Mouse (Mus musculus) layer of hippocampus, adult 11-12 months (tissue): ENCODE measurements at regions not wholly inside any gene's neighbourhood (a gene's known extent, or its start where the extent isn't known, plus 50 kb on each side); places are given as distances from the start of the nearest gene placed in this dataset.

Source experiments
- DNase-seq: peaks from one replicate; pipeline ENCODE4 v3.0.0; 2022; ENCODE audit warnings: low spot score

DNA sequence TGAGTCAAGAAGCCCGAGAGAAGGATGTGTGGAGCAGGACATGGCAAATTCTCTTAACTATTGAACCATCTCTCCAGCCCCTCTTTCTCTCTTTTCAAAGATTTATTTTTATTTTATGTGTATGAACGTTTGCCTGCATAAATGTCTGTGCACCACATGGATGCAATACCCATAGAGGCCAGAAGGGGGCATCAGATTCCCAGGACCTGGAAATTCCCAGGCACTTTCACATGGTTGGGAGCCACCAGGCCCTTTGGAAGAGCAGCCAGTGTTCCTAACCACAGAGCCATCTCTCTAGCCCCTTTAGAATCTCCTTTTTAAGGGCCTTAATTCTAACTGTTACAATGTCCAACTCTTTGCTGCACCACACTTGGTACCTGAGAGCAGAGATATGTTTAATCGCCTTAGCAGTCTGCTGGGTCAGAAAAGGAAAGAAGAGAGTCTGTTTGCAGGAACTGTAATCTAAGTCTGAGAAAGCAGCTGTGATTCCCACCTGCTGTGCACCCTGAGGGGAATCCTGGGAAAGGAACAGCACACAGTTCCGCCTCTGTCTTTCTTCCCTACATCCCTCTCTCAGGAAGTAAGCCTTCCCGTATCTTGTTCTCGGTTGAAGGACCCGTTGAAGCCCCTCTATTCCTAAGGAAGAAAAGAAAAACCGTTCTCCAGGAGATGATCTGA, 186.8 kb downstream of the Katnal1 start:
- DNase-seq: no peak

DNA sequence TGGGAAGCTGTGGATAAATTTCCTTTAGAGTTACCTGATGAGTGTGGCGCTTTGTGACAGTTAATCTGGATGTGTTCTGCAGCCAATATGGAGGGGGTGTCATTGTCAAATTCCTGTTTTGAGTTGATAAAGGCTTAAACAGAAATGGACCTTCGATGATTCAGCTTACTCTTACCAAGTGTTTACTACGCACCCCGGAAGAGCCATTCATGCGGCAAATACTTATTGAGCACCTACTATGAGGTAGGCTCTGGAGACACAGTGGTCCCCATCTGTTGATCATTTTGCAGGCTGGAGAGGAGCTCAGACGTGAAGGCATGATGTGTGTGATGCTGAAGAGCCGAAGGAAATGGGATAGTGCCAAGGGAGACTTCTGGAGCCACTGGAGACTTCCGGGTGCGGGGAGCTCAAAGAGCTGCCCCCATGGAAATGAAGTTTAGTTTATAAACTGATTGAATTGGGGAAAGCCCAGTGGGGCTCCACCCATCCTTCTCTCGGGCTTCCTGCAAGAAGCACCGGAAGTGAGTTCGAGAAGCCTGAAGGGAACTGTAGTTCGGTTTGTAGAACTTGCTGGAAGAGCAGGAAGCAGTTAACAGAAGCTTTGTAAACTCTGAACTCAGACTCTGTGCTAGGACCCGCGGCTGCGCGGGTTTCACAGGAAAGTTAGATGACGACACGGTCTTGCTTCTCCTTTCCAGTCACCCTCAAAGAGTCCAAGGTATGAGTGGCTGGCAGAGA, 187.7 kb downstream of the Katnal1 start:
- DNase-seq: no peak

- peak; percentile 28 for DNase-seq
These were observed 188.0 kb upstream of the Ubl3 start for GRCm38 (mm10) chr5:148740366-148741266.

- DNase-seq: no peak
These were observed 187.1 kb upstream of the Ubl3 start for GRCm38 (mm10) chr5:148739672-148740071.

DNA sequence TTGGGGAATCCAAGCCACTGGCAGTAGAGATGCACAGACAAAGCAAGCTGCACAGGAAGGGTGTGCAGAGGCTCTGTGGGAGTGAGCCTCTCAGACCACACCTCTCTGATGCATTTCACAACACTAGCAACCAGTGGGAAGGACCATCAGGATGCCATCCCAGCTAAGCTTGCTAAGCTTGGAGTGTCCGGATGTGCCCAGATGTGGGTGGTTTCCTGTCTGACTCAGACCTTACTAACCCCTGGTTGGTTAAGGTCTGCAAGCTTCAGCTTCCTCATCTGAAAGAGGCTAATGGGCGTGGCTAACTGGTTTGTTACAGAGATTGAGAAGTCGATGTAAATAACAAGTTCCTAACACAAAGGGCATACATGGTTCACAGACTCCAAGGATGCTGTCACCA, 186.6 kb upstream of the Ubl3 start:
- DNase-seq: no peak

- DNase-seq: no peak
These were observed 177.0 kb upstream of the Ubl3 start for GRCm38 (mm10) chr5:148729541-148729940.

GRCm38 (mm10) chr5:148728492-148728891, 175.9 kb upstream of the Ubl3 start:
- no peak for DNase-seq

DNA sequence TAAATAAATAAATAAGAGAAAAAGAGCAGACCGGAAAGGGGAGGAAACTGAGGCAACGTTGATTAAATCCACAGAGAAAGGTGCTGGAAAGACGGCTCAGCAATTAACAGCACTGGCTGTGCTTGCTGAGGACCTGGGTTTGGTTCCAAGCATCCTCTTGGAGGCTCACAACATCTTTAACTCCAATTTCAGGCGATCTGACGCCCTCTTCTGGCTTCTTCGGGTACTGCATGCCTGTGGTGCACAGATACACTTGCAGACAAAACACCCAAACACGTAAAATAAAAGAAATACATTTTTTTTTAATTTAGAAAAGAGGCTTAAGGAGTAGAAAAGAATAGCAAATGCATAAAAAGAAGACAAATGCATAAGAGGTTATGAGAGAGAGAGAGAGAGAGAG, 173.9 kb upstream of the Ubl3 start:
- DNase-seq: no peak

DNA sequence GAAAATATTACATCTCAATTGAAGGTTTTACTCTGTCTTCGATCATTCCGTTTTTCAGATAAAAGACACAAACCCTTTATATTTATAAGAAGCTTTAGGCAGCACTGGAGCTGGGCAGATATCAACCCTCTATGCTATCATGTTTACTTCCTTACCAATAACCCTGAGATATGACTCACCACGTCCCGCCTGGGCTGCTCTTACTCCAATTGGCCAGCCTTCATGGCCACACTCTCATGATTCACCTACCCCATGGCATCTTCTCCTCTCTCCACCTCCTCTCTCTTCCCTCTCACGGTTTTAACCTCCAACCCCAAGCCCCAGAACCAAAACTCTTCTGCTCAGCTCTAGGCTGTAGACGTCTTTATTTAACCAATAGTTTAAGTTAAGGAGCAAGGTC, 171.9 kb upstream of the Ubl3 start:
- no peak for DNase-seq

DNA sequence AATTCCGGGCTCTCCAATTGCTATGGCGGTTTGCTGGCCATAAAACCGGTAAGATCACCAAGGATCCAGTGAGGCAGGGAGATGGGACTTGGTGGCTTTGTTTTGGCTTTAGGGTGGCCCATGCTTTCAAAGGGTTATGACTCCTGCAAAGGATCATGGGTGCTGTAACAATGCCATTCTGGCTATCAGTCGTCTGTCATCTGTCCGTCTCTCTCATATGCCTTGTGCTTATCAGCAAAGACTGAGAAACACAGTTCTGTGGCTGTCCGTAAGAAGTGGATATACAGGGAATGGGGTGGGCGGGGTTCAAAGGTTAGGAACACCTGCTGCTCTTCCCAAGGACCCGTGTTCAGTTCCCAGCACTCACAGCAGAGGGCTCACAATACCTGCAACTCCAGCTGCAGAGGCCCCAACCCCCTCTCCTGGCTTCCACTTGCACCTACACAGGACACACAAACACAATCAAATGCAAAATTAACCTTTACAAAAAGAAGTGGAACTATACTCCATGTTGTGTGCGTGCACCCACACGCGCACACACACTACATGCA, 171.2 kb upstream of the Ubl3 start:
- DNase-seq: no peak

GRCm38 (mm10) chr5:148720604-148721003, 168.0 kb upstream of the Ubl3 start:
- DNase-seq: no peak

GRCm38 (mm10) chr5:148716633-148717032, 164.0 kb upstream of the Ubl3 start:
- no peak for DNase-seq

DNA sequence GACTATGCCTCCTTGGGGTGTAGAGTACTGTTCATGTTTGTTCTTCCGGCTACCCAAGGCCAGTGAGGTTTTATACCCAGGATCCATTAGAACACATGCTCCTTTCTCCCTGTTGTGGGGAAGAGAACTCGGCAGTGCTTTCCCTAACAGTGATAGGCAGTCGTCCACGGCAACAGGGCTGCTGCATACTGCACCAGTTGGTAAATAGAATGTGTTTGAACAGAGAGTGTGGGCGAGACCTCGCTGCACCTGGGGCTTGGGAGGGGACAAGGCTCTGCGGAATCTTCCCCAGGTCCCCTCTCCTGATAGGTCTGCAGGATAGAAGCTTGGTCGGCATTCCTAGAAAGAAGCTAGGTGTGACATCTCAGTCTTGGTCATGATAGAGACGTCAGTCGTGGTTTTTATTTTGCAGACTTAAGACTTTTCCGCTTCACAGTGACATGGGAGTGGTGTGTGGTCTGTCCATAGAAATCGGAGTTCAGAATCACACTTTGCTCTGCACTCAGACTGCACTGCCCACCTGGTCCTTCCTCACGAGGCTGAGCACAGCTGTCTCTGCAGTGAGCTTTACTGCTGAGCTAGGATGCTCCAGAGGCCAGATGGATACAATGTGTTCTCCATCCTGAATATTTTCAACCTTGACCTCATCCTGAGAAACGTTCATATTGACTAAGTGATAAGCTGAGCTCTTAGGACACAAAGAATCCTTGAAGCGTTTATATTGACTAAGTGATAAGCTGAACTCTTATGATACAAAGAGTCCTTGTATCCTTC, 162.8 kb upstream of the Ubl3 start:
- DNase-seq: no peak

DNA sequence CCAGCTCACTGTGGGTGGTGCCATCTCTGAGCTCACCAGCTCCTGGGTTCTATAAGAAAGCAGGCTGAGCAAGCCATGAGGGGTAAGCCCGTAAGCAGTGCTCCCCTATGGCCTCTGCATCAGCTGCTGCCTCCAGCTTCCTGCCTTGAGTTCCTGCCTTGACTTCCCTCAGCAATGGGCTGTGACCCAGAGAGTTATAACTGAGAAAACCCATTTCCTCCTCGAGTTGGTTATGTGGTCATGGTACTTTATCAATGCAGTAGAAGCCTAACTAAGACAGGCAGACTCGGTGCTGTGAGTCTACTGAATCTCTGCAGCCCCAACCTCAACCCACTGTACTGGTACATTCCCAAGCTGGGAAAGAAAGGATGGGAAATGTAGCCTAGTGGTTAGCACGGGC, 162.2 kb upstream of the Ubl3 start:
- DNase-seq: no peak

- DNase-seq: no peak
These were observed 161.2 kb upstream of the Ubl3 start for GRCm38 (mm10) chr5:148713796-148714195.

- DNase-seq: no peak
These were observed 160.4 kb upstream of the Ubl3 start for GRCm38 (mm10) chr5:148713039-148713438.

- no peak for DNase-seq
These were observed 159.0 kb upstream of the Ubl3 start for GRCm38 (mm10) chr5:148711570-148711969.

DNA sequence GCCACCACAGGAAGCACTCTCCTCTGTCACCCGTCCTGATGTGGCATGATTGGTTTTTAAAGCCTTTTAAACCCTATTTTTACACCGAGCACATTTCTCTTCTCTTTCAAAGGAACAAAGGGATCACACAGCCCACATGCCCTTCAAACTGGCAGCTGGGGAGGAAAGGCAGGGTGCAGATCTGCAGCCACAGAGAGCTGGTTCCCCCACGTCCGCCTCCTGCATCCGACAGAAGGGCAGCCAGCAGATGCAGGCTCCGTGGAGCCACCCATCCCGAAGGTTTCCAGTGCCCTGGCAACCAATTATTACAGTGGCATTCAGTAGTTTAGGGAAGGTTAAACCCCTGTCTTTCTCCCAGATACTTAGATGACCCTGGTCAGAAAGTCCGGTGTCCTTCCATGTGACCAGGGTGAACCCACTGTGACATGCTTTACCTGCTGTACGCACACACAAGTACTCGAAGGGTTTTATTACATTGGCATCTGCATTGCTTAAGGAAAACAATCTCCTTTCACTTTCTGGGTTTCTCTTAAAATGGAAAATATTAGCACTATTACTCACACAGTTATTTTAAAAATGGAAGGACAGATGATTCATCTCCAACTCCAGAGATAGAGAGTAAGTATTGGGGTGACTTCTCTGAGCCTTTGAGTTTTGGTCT, 156.7 kb upstream of the Ubl3 start:
- peak; percentile 44 for DNase-seq

GRCm38 (mm10) chr5:148708014-148708741, 155.6 kb upstream of the Ubl3 start:
- peak; percentile 10 for DNase-seq

DNA sequence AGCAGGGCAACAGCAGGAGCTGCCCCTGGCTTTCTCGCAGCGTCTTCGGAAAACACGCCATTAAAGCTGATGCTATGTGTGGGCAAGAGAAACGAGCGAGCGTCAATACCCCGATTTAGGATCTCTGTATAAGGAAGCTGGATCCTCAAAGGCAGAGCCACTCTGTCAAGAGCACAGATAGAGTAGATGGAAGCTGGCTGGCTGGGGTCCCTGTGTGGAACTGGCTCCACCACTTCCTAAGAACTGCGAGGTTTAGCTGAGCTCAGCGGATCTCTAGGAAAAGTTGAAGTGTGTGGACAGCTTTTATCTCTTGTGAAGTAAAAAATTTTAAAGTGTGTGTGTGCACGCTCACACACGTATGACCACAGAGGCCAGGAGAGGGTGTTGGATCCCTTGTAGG, 154.7 kb upstream of the Ubl3 start:
- DNase-seq: no peak
